Mouse (Mus musculus): Measurements from ENCODE around the gene Stab1. TPM values are rescaled to one million over a fixed set of nuclear protein-coding genes. Genes with fewer than 3 reads are reported as not detected.
A peak's percentile ranks its signal among the peaks of the same experiment; 100 is the strongest.

Gene Stab1
- polyA plus RNA-seq, 1 experiment from 2014 or later = 7.0 TPM

DNA sequence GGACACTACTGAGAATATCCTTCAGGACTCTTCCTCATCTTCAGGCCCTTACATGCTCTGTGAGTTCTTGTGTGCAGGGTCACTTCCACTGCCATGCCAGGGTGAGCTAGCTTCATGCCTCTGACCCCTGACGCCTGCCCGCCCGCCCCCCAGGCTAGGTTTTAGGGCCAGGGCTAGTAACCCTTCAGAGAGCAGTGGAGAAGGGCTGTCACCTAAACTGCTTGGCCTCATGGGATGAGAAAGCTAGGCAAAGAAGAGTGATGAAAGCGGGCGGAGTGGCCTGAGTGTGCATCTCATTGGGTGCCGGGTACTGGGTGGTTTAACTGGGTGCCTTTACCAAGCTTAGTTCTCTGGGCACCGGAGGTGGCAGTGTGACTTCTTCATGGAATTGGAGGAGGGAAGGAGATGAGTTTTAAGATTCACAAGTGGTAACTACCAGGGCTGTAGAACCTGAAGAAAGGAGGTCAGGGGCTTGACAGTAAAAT lies 35.9 kb downstream of the Stab1 start:
- Histone ChIP-seq H3K9ac (replicated peaks; ENCODE audit: low read depth, low read length) (no peak overlapping the region), H3K27me3 (ENCODE audit: control insufficient read depth, insufficient read depth, low read length) (no peaks in the 10 kb centered on the region), H3K4me1 (ENCODE audit: control insufficient read depth, insufficient read depth, low read length) (peaks cover 18% of the 10 kb centered on the region), H3K36me3 (ENCODE audit: control insufficient read depth, insufficient read depth, low read length) (peaks cover 13% of the 10 kb centered on the region), H3K4me2 (ENCODE audit: low read depth, low read length) (peak overlapping the region; percentile 62), H3K4me3 (ENCODE audit: low read depth, low read length) (peak overlapping the region; percentile 78; the same call in 1 of the 2 replicates), H3K9me3 (ENCODE audit: control insufficient read depth, low read length) (no peaks in the 10 kb centered on the region), H3K27ac (ENCODE audit: low read depth, low read length) (no peak overlapping the region)
- 83% methylated on average over 7 of the region's 7 CpGs for WGBS
- ATAC-seq (ENCODE audit: low read depth) = no peak

DNA sequence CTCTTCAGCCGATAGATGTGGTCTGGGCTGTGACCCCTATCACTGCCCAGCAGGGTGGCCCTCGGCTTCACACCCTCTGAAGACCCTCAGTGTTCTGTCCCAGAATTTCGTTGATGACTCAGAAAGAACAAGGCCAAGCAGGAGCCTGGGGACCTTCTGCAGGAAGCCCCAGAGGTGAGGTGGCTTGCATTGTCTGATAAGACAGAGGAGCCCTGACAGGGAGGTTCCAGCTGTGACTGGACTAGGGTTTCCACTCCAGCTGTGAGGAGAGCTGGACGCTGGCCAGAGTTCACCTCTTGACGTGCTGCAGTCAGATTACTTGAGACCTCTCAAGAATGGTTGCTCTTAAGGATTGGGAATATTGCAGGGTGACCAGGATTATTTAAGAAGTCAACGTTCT lies 36.4 kb downstream of the Stab1 start:
- ATAC-seq (ENCODE audit: low read depth) = no peak
- Histone ChIP-seq H3K27me3 (ENCODE audit: control insufficient read depth, insufficient read depth, low read length) (no peaks in the 10 kb centered on the region), H3K9me3 (ENCODE audit: control insufficient read depth, low read length) (no peaks in the 10 kb centered on the region), H3K4me2 (ENCODE audit: low read depth, low read length) (peak overlapping the region; percentile 62), H3K9ac (replicated peaks; ENCODE audit: low read depth, low read length) (peak overlapping the region; percentile 80), H3K27ac (ENCODE audit: low read depth, low read length) (no peak overlapping the region), H3K4me3 (ENCODE audit: low read depth, low read length) (peak overlapping the region; percentile 78), H3K4me1 (ENCODE audit: control insufficient read depth, insufficient read depth, low read length) (peaks cover 23% of the 10 kb centered on the region), H3K36me3 (ENCODE audit: control insufficient read depth, insufficient read depth, low read length) (peaks cover 12% of the 10 kb centered on the region)
- WGBS = 18% methylated on average over 6 of the region's 6 CpGs

DNA sequence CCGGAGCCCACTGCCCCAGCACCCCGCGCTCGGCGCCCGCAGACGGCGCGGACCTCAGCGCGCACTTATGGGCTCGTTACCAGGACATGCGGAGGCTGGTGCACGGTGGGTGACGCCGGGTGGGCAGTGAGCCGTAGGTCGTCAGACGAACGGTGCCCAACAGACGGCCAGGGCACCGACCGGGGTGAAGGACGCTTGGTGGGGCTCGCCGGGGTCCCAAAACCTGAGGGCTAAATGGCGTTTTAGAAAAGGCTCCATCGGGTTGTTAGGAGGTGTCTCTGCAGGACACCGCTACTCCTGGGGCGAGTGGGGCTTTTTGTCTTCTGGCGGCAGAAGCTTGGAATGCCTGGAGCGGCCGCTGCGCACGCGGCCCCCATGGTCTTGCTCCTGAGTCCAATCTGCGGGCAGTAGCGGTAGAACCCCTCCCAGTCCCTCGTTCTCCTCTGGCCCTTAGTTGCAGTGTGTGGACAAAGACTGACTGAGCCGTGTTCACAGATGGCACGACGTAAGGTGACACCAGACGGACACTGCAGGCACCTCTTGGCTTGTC lies 37.1 kb downstream of the Stab1 start:
- Histone ChIP-seq H3K4me1 (ENCODE audit: control insufficient read depth, insufficient read depth, low read length) (peaks cover 23% of the 10 kb centered on the region), H3K27me3 (ENCODE audit: control insufficient read depth, insufficient read depth, low read length) (no peaks in the 10 kb centered on the region), H3K36me3 (ENCODE audit: control insufficient read depth, insufficient read depth, low read length) (peaks cover 5% of the 10 kb centered on the region), H3K27ac (ENCODE audit: low read depth, low read length) (peak overlapping the region; percentile 87), H3K9me3 (ENCODE audit: control insufficient read depth, low read length) (no peaks in the 10 kb centered on the region), H3K4me3 (ENCODE audit: low read depth, low read length) (peak overlapping the region; percentile 78), H3K4me2 (ENCODE audit: low read depth, low read length) (peak overlapping the region; percentile 62), H3K9ac (replicated peaks; ENCODE audit: low read depth, low read length) (peak overlapping the region; percentile 80)
- WGBS = under 1% methylated on average over 43 of the region's 43 CpGs
- ATAC-seq (ENCODE audit: low read depth) = peak; percentile 5; the same call in 1 of the 2 replicates

DNA sequence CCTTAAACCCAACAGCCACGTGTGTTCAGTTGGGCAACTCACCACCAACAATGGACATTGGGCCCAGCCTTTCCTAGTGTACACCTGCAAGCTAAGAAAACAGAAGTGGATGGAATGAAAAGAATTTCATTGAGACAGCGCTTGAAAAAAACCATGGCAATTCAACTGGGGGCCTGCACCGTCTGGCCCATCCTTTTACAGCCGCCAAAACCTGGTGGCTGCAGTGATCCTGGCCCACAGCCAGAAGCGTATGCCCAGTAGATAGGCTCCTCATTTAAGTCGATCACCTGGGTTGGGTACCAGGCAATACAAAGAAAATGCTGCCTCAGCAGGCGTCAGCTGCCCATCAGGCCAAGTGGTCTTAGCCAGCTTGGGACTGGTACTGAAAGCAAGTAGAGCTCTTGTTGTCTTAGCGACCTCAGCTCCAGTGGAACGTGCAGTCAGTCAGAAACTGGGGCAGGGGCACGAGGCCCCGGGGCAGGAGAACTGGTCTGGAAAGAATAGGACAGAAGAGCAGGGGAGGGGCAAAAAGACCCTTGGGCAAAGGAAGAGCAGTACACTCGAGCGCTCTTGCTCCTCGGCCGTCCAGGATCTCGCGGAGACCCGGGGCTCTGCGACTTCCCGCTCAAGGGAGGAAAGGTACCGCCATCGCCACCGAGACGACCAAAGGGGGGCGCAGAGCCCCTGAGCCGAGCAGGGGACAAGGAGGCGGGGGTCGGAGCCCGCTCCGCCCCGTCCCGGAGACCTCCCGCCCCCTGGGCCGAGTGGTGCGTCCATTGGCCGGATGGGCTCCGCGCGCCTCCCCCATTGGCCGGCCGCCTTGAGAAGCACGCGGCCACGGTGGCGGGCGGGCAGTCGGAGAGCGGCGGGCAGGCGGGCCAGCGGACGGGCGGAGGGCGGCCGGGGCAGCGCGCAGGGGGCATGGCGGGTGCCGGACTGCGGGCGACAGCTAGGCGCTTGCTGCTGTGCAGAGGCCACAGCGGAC lies 37.9 kb downstream of the Stab1 start, which contains the start of gene Nt5dc2:
Gene Nt5dc2 (plus strand): TSS at position 818 of the 985 bp plus-strand sequence.
- WGBS = 4% methylated on average over 50 of the region's 63 CpGs
- H3K4me1 ChIP-seq (ENCODE audit: control insufficient read depth, insufficient read depth, low read length) = peaks cover 23% of the 10 kb centered on the region
- peak; percentile 74 for ATAC-seq (ENCODE audit: low read depth)

DNA sequence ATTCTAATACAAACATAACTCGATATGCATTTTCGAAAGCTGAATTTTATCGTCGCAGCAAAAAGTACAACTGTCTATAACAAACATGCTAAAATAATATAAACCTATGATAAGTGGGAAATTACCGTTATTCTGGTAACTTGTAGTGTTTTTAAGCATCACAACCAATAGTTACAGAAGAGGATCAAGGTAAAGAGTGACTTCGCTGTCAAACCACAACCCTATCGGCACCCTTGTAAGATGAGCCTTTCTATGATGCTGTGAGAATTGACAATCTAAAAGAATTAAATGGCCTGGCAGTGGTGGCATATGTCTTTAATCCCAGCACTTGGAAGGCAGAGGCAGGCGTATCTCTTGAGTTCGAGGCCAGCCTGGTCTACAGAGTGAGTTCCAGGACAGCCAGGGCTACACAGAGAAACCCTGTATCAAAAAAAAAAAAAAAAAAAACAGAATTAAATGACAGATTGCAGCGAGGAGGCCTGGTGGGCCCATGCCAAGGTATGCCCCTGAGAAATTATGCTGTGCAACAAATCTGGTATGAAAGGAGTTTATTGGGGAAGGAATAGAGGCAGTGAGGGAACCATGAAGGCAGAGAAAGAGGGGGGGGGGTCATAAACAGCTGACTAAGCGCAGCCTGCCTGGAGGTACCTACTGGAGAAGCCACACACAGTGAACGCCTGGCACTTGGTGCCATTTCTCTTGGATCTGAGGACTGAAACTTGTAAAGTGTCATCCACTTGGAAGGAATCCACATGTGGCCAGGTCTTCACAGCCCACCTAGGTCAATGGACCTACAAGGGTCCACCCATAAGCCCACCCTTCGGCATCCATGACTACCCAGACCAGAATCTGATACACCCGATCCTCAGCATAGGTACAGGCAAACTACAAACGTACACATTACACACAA lies 38.9 kb downstream of the Stab1 start:
- Histone ChIP-seq H3K4me2 (ENCODE audit: low read depth, low read length) (peak overlapping the region; percentile 30; the same call in 1 of the 2 replicates), H3K27ac (ENCODE audit: low read depth, low read length) (peak overlapping the region; percentile 87), H3K9ac (replicated peaks; ENCODE audit: low read depth, low read length) (no peak overlapping the region), H3K4me3 (ENCODE audit: low read depth, low read length) (peak overlapping the region; percentile 65), H3K9me3 (ENCODE audit: control insufficient read depth, low read length) (no peaks in the 10 kb centered on the region), H3K4me1 (ENCODE audit: control insufficient read depth, insufficient read depth, low read length) (peaks cover 23% of the 10 kb centered on the region), H3K36me3 (ENCODE audit: control insufficient read depth, insufficient read depth, low read length) (no peaks in the 10 kb centered on the region), H3K27me3 (ENCODE audit: control insufficient read depth, insufficient read depth, low read length) (no peaks in the 10 kb centered on the region)
- ATAC-seq (ENCODE audit: low read depth) = no peak
- 68% methylated on average over 15 of the region's 15 CpGs for WGBS

More for the DNA sequence above, 37.9 kb downstream of the Stab1 start, which contains the start of gene Nt5dc2:
- H3K9me3 ChIP-seq (ENCODE audit: control insufficient read depth, low read length) = no peaks in the 10 kb centered on the region
- H3K36me3 ChIP-seq (ENCODE audit: control insufficient read depth, insufficient read depth, low read length) = no peaks in the 10 kb centered on the region; the same call in 1 of the 2 replicates
- peak within 1 kb of the TSS; percentile 80 for H3K9ac ChIP-seq (replicated peaks; ENCODE audit: low read depth, low read length)
- H3K4me2 ChIP-seq (ENCODE audit: low read depth, low read length) = peak within 1 kb of the TSS; percentile 62
- peak within 1 kb of the TSS; percentile 78 for H3K4me3 ChIP-seq (ENCODE audit: low read depth, low read length)
- no peaks in the 10 kb centered on the region for H3K27me3 ChIP-seq (ENCODE audit: control insufficient read depth, insufficient read depth, low read length)
- H3K27ac ChIP-seq (ENCODE audit: low read depth, low read length) = peak within 1 kb of the TSS; percentile 87

DNA sequence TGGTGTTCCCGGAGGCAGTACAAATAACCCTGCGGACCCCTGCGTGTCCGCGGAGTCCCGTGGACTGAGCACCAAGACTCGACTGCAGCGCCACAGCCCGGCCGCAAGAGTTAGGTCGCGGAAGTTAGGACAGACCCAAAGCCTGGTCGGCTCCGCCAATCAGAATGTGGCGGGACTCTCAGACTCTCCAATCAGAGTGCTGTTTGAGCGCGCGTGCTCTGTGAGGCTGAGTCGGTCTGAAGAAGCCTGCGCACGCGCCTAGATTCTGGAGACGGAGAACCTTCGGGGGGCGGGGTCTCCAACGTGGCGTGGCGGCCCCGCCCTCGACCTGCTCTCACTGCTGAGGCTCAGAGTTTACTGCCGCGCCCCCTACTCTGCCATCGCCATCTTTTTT lies 39.6 kb downstream of the Stab1 start, which contains the start of gene Smim4:
Gene Smim4 (minus strand): TSS at position 131 of the 394 bp plus-strand sequence.
- Histone ChIP-seq H3K27me3 (ENCODE audit: control insufficient read depth, insufficient read depth, low read length) (no peaks in the 10 kb centered on the region), H3K4me2 (ENCODE audit: low read depth, low read length) (peak within 1 kb of the TSS; percentile 59), H3K4me1 (ENCODE audit: control insufficient read depth, insufficient read depth, low read length) (peaks cover 23% of the 10 kb centered on the region), H3K9ac (replicated peaks; ENCODE audit: low read depth, low read length) (peak within 1 kb of the TSS; percentile 64), H3K36me3 (ENCODE audit: control insufficient read depth, insufficient read depth, low read length) (no peaks in the 10 kb centered on the region), H3K27ac (ENCODE audit: low read depth, low read length) (peak within 1 kb of the TSS; percentile 87; the same call in 1 of the 2 replicates), H3K9me3 (ENCODE audit: control insufficient read depth, low read length) (no peaks in the 10 kb centered on the region), H3K4me3 (ENCODE audit: low read depth, low read length) (peak within 1 kb of the TSS; percentile 65)
- under 1% methylated on average over 33 of the region's 33 CpGs for WGBS
- ATAC-seq (ENCODE audit: low read depth) = peak; percentile 96

DNA sequence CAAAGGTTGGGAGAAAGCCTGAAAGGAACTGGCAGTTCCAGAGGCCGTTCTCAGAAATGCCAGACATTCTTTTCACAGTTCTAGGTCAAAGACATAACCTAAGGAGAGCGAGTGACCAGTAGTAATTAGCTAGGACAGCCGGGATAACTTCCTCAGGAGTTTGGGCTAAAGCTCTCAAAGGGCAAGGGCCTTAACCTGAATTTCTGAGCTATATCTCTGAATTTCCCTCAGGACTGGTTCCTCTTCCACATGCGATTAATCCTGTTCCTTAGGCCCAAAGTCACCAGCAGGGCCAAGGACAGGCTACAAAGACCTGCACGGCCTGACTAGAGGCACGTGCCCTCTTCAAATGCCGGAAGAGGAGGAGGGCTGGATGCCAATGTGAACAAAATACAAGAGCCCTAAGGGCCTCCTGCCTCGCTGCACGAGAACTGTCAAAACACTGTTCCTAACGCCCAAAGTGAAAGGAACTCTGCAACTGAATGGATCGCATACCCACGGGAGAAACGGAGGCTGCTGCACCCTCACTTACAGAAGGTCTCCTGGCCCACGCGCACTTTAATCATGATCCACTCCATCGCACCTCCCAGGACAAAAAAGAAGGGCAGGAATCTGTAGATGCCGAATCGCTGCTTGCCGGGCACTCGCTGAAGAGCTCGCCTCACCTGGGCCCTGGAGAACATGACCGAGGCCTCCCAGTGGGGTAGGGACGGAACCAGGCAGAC lies 40.2 kb downstream of the Stab1 start:
- ATAC-seq (ENCODE audit: low read depth) = 0 out of 2 replicates have a peak, but pooled peaks have one; percentile 2
- peaks cover 20% of the 10 kb centered on the region for H3K4me1 ChIP-seq (ENCODE audit: control insufficient read depth, insufficient read depth, low read length)
- peak overlapping the region; percentile 59 for H3K4me2 ChIP-seq (ENCODE audit: low read depth, low read length)
- peak overlapping the region; percentile 64 for H3K9ac ChIP-seq (replicated peaks; ENCODE audit: low read depth, low read length)
- H3K4me3 ChIP-seq (ENCODE audit: low read depth, low read length) = peak overlapping the region; percentile 65
- H3K9me3 ChIP-seq (ENCODE audit: control insufficient read depth, low read length) = no peaks in the 10 kb centered on the region
- H3K27me3 ChIP-seq (ENCODE audit: control insufficient read depth, insufficient read depth, low read length) = no peaks in the 10 kb centered on the region
- 2% methylated on average over 23 of the region's 23 CpGs for WGBS
- no peaks in the 10 kb centered on the region for H3K36me3 ChIP-seq (ENCODE audit: control insufficient read depth, insufficient read depth, low read length)
- H3K27ac ChIP-seq (ENCODE audit: low read depth, low read length) = peak overlapping the region; percentile 68; the same call in 1 of the 2 replicates

DNA sequence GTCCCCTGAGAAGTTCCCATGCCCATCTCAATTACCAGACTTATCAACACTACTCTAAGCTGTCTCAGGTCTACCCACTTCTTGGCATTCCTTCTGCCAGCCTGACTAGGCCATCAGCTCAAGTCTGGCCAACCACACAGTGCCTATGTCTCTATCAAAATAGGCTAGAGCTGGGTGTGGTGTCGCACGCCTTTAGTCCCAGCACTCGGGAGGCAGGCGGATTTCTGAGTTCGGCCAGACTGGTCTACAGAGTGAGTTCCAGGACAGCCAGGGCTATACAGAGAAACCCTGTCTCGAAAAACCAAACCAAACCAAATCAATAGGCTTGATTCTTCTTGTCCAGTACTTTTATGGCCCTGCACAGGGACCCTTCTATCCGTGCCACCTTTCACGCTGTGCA lies 41.6 kb downstream of the Stab1 start:
- Histone ChIP-seq H3K9ac (replicated peaks; ENCODE audit: low read depth, low read length) (no peak overlapping the region), H3K36me3 (ENCODE audit: control insufficient read depth, insufficient read depth, low read length) (no peaks in the 10 kb centered on the region), H3K9me3 (ENCODE audit: control insufficient read depth, low read length) (no peaks in the 10 kb centered on the region), H3K27ac (ENCODE audit: low read depth, low read length) (no peak overlapping the region), H3K4me3 (ENCODE audit: low read depth, low read length) (no peak overlapping the region), H3K27me3 (ENCODE audit: control insufficient read depth, insufficient read depth, low read length) (no peaks in the 10 kb centered on the region), H3K4me1 (ENCODE audit: control insufficient read depth, insufficient read depth, low read length) (peaks cover 6% of the 10 kb centered on the region), H3K4me2 (ENCODE audit: low read depth, low read length) (no peak overlapping the region)
- 94% methylated on average over 8 of the region's 8 CpGs for WGBS
- ATAC-seq (ENCODE audit: low read depth) = no peak

Measured in neural tube, embryonic 14.5 days (tissue).